12 mouse cellular contexts compared by ENCODE assay signal in the genomic region with DNA sequence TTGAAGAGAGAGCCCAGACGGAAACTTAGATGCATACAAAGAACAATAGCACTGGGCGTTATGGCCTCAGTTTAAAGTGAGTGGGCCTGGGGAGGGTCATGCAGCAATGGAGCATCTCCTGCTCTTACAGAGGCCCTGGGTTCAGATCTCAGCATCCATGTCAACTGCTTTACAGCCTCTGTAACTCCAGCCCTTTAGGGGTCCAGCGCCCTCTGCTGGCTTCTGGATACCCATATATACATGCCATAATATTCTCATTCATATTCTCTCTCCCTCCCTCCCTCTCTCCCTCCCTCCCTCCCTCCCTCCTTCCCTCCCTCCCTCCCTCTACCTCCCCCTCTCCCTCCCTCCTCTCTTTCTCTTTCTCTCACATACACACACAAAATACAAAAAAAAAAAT. TPM values are rescaled to one million over a fixed set of nuclear protein-coding genes. Genes with fewer than 3 reads are reported as not detected.
DNase-seq lines count a peak whose midpoint lies in the region; ATAC-seq and TF ChIP-seq lines count a peak whose summit lies in the region.
"Had no signal": no experiment of that assay in that cellular context is flagged by ENCODE, and none has a peak within 500 bp of the region (broad histone marks: within the 10 kb centered on the region; RNA-seq: fewer than 3 reads in every experiment).

No protein-coding gene starts in this region.

- DNase-seq in gastrocnemius, adult 2 months, result no peak
- DNase-seq in gastrocnemius, postnatal 14 days, result no peak
- peak; percentile 9 for DNase-seq in urinary bladder, postnatal 14 days (ENCODE audit: low spot score)
- DNase-seq in urinary bladder, adult 2 months (ENCODE audit: low spot score), result no peak
- DNase-seq in embryo, embryonic 11 days, result no peak
- no peak for DNase-seq in urinary bladder, postnatal 25 days (ENCODE audit: low spot score)
- DNase-seq in layer of hippocampus, adult 9-11 months, result no peak
- DNase-seq: right cerebral cortex, postnatal 25 days had no signal

- intact Hi-C loops in gastrocnemius, adult 2 months (cut with DNase I), result no loop called here
- intact Hi-C loops in gastrocnemius, postnatal 14 days (cut with DNase I; ENCODE audit: low total_unique reads), result no loop called here

- ATAC-seq in megakaryocyte, adult 5-6 weeks (ENCODE audit: poor library complexity, severe bottlenecking), result peak; percentile 62; the same call in 1 of the 2 replicates
- ATAC-seq: Patski had no signal

- H3K27ac ChIP-seq in gastrocnemius, adult 2 months, result no peak overlapping the region
- H3K27ac ChIP-seq: hindbrain, embryonic 14.5 days; limb, embryonic 12.5 days had no signal

- H3K4me3 ChIP-seq in gastrocnemius, adult 2 months, result no peak overlapping the region
- H3K4me3 ChIP-seq: limb, embryonic 12.5 days had no signal

- peak; percentile 32 for TF ChIP-seq CTCF in gastrocnemius, adult 2 months (IDR thresholded peaks at IDR 0.05)

RNA-seq across cellular contexts. Expression of a gene that starts 49.0 kb away (rescaled TPM):
- 10 to 100 TPM; 10.3 to 13.7 TPM for total RNA-seq in gastrocnemius, adult 2 months (2021)
- total RNA-seq in gastrocnemius, postnatal 14 days (2021), result 10 to 100 TPM in 1 of 2 experiments, 1 to 10 TPM in 1; 9.6 to 12.0 TPM
- 18.0 and 19.1 TPM in 2 replicates for polyA plus RNA-seq in urinary bladder, adult 2 months (2012; rRNA removed)
- total RNA-seq in megakaryocyte, adult 5-6 weeks (2015), result 9.1 and 9.7 TPM in 2 replicates
- 6.9 and 7.0 TPM in 2 replicates for total RNA-seq in megakaryocyte, adult 5-6 weeks (2017)
